Mouse (Mus musculus): ENCODE measurements around the gene Ahcy.
"Not testable (repeated sequence)": the region's sequence is repeated elsewhere in the genome, so short reads cannot be mapped to it uniquely, and the experiment has no call there.

Ahcy gene

DNA sequence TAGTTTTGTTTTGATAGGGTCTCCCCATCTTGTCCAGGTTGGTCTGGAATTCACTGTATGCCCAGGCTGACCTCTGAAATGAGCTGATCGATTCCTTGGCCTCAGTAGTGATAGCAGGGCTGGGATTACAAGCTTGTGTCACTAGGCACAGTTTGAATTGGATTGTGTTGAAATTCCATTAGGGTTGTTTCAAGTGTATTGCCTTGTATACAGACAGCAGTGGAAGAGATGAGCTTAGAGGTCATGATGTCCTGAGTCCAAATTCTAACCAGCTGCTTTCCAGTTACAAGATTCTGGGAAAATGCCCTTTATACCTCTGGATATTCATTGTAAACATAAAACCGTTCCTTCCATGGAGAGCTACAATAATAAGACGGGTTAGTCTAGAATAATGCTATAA is 950 bp downstream of the Ahcy start:
- no peak for DNase-seq

GRCm38 (mm10) chr2:155072353-155073145 is 1.7 kb downstream of the Ahcy start:
- no peak for DNase-seq

GRCm38 (mm10) chr2:155071027-155071426 is 3.3 kb downstream of the Ahcy start:
- no peak for DNase-seq

DNA sequence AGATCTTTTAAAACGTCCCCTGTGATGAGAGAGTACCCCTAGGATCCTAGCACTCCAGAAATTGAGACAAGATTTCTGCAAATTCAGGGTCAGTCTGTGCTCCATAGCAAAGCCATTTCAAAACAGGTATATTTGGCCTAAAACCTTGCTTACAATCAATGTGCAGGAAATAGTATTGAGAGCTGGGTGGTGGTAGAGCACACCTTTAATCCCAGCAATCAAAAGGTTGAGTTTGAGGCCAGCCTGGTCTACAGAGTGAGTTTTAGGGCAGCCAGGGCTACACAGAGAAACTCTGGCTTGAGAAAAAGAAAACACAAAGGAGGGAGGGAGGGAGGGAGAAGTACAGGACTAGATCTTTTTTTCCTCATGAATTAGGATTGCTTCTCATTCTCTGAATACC is 16.9 kb downstream of the Ahcy start:
- no peak for DNase-seq

DNA sequence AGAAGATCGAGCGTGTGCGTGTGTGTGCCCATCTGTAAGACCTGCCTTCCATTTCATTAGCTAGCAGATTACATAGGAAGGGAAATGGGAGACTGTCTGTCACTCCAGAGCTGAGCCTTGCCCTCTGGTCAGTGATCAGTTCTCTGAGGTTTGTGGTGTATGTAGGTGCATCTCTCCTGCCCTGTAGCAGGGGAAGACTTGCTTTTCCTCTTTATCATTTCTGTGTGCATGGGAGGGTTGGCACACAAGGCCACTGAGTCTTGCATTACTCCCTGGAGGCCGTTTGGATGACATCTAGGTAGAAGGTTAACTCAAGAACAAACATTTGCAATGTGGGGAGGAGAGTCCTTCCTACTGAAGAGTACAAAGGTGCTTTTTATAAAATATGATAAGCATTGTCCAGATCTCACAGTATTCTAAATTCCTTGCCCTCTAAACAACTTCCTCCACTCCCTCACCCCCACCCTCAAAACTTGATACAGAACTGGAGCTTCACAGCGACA is 18.2 kb downstream of the Ahcy start:
- no peak for DNase-seq

DNA sequence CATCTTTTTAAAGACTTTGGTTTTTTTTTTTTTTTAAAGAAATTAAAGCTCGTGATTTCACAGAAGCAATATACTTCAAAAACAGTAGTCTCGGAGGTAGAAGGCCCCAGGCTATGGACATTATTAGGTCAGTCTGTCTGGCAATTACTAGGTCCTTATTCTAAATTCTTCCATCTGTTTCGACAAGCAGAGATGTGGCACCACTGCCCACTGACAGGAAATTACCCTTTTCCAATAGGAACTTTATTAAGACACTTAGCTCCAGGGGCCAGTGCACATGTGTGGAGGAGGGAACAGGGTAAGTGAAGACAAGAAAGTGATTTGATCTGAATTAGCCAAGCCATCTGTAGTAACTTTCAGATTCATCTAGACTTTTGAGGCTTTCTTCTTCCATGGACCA is 19.6 kb downstream of the Ahcy start:
- no peak for DNase-seq

GRCm38 (mm10) chr2:155053512-155053911 is 20.8 kb downstream of the Ahcy start:
- DNase-seq, result not testable (repeated sequence)

GRCm38 (mm10) chr2:155052681-155053080 is 21.6 kb downstream of the Ahcy start:
- no peak for DNase-seq

DNA sequence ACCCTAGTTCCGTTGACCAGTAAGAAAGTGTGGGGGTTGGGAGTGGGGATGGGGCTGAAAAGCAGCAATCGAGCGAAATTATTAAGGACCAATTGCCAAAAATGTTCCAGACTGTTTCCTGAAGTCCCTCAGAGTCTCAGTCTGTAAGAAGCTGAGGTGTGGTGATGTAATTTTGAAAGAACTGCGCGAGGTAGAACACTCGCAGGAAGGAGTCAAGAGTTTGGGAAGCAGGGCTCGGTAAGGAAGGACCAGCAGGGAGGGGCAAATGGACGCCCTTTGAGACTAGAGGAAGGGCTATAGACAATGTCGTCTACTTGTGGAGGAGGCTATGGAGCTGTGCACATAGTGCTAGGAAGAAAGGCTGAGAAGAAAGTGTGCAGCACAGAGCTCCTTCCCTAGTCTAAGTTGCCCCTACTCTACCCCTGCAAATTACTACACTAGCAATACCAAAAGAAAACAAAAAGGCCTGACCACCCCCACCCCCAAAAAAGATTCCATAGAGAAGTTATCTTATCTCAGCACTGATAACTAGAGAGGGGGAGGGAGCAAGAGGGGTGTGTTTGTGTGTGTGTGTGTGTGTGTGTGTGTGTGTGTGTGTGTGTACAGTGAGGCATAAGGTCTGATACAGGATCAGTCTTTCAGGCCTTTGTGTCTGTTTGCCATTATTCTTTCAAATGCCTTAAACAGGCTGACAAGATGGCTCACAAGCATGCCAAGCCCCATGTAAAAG is 22.5 kb downstream of the Ahcy start:
- DNase-seq, result no peak

DNA sequence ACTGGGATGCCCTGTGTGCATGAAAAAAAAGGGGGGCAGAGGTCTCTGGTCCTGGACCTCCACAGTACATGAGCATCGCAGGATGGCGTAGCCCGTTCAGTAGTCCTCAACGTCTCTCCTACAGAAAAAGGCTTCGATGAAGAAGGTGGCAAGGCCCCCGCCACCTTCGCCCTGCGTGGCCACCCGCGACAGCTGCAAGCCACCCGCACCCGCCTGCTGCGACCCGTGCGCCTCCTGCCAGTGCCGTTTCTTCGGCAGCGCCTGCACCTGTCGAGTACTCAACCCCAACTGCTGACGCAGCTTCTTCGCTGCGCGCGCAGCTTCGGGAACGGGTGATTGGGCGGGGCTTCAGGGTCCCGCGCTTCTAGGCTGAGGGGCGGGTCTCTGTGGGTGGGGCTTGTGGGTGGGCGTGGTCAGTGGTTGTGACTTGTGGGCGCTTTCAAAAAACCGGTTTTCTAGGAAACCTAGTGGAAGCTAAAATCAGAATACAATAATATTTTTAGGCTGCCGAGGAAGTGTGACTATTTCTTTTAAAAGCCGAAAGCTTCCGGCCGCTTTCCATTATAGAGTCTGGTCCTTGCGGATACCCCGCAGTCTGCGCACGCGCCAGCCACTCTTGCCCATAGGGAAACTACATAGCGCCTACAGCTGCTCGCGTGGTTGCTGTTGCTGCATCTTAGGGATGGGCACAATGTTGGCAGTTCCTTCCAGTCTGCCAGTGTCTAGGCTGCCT is 23.6 kb downstream of the Ahcy start:
- DNase-seq, result peak; percentile 96

DNA sequence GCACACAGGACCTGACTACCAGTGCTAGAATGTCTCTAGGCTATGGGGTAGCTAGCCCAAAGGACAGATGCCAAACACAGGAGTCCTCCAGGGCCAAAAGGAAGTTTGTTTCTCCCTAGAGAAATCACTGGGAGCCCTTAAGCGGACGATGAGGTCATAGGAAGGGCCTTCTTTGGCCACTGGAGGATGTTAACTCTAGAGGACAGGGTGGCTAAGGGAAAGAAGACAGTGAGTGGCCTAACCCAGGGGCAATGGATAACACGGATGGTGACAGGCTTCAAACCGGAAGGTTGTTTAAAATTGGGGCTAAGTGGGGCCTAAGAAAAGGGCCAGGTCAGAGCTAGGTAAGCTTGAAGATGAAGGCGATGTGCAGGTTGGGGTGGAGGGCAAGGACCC is 24.2 kb downstream of the Ahcy start:
- DNase-seq, result no peak

DNA sequence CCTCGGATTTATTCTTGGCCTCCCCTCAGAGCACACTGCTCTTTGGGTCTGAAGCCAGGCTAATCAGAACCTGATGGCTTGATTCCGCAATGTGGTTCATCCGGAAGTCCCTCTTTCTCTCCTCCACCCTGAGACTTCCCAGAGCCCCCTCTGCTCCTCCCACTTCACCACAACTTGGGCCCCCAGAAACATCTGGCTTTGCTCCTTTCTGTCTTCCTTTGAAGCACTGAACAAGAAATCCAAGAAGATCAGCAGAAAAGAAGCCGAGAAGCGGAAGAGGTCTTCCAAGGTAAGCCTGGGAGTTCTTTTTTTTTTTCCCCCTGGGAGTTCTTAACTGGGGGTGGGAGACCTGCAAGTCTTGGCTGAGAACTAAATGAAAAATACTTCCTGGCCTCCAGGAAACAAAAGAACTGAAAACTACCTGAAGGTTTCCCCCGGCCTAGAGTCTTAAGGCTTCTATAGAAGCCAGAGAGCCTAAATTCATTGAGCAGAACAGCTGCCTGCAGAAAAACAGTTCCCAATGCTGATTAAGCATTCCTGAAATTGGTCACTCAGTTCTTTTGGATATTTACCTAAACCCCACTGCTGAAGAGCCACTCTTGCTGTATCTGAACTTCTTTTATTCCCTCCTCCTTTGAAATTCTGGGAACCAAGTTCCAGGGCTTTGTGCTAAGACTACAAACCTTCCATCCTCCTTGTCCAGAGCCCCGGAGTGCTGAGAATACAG is 26.7 kb downstream of the Ahcy start:
- no peak for DNase-seq

DNA sequence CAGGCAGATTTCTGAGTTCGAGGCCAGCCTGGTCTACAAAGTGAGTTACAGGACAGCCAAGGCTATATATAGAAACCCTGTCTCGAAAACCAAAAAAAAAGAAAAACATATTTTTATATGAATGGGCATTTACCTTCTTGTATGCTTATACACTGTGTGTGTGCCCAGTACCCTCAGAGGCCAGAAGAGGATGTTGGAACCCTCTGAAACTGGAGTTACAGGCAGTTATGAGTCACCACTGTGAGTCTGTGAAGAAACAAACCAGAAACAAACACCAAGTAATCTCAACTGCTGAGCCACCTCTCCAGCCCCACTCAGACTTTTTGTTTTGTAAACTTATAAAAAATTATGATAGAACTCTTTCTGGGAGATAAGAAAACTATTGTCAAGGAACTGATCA is 27.5 kb downstream of the Ahcy start:
- no peak for DNase-seq

DNA sequence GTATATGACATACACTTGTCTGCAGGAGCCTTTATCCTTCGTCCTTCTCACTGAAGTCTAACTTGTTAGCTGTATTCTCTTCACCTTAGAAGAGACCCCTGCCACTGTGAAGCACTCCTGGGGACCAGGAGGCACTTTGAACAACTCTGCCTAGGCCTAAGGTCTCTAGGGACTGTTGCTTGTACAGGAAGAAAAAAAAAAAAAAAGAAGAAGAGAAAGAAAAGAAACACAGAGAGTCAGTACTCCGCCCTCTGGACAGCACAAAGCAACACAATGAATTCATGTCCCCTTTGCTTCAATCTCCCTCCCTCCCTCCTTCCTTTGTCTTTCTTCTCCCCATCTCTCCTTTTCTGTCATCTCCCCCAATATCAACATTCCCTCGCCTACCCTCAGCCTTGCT is 29.2 kb downstream of the Ahcy start:
- DNase-seq, result no peak

GRCm38 (mm10) chr2:155044542-155044941 is 29.8 kb downstream of the Ahcy start:
- no peak for DNase-seq

- no peak for DNase-seq
These were observed 34.3 kb downstream of the Ahcy start for GRCm38 (mm10) chr2:155039956-155040355.

- no peak for DNase-seq
These were observed 41.2 kb downstream of the Ahcy start for GRCm38 (mm10) chr2:155032938-155033710.

DNA sequence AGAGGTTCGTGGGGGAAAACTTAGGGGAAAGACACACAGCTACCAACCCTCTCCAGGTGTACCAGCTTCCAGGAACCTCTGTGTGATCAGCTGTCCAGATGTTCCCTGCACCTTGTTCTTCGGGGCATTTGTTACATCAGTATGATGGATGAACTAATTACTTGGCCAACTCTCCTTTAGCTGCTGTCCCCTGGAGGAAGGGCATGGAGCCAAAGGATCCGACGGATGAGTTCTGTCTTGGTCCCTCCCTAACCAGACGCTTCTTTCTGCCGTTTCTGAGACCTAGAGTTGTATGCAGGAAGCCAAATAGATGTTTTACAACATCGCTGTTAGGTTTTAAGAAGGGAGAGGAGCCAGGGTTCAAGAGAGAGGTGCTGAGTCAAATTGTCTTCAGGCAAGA is 43.5 kb downstream of the Ahcy start:
- no peak for DNase-seq

DNA sequence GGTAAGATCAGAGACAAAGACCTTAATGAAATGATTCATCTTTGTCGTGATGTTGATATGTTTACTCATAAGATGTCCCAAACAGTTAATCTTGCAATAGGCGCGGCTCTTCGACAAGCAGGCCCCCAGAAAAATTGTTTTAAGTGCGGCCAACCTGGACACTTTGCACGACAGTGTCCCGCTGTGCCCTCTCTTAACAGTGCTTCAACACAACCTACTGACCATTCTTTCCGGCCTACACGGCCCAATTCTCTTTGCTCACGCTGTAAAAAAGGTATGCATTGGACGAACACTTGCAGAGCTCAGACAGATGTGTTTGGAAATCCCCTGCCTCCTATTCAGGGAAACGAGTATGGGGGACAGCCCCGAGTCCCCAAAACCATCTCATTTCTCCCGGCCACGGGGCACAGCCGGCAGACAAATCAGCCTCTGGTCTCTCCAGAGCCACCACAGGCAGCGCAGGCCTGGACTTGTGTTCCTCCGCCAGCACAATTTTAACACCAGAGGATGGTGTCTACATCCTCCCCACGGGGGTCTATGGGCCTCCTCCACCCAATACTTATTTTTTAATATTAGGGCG is 54.0 kb downstream of the Ahcy start:
- DNase-seq, result not testable (repeated sequence)

DNA sequence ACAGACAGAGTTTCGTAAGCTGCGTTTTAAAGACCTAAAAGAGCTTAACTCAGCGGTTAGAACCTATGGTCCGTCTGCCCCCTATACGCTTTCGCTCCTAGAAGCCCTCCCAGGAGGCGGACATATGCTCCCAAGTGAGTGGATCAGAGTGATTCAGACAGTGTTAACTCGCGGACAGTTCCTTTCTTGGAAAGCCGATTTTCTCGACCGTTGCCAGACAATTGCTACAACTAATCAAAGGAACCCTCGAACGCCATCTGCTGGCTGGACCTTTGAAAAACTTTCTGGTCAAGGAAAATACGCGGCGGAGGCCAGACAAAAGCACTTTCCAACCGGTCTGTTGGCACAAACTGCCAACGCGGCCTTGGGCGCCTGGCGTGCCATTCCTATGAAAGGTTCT is 54.6 kb downstream of the Ahcy start:
- DNase-seq, result peak; percentile 81 to 82

GRCm38 (mm10) chr2:155018762-155019641 is 55.3 kb downstream of the Ahcy start:
- peak; percentile 68 to 73 for DNase-seq
